In the genomic region with DNA sequence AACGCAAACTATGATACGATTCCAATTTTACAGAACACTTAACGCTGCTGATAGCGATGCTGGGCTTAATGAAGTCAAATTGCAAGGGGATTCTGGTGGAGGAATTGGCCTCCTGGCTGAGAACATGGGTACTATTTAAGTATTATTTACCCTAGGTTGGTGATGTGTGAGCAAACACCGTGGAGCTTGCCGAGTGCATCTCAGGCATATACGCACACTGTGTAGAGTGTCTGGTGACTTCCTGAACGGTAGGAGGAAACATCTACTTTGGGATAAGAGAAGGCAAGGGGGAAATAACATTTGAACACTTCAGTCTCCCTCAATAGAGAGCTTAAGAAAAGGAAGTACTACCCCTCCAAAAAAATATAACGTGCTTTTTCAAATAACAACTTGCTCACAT, we compare ENCODE assay signal across 17 mouse cellular contexts.
"Had no signal": no experiment of that assay in that cellular context is flagged by ENCODE, and none has a peak within 500 bp of the region (broad histone marks: within the 10 kb centered on the region; RNA-seq: fewer than 3 reads in every experiment).

No protein-coding gene starts in this region.

- H3K4me1 ChIP-seq: midbrain, embryonic 15.5 days; neural tube, embryonic 12.5 days had no signal

- H3K4me2 ChIP-seq: midbrain, embryonic 11.5 days; midbrain, embryonic 15.5 days; neural tube, embryonic 12.5 days had no signal

- H3K27ac ChIP-seq: left cerebral cortex, adult 2 months; liver, embryonic 14.5 days; midbrain, embryonic 15.5 days; neural tube, embryonic 12.5 days had no signal

- H3K9me3 ChIP-seq: midbrain, embryonic 15.5 days; neural tube, embryonic 12.5 days had no signal

- H3K27me3 ChIP-seq: megakaryocyte, embryonic 14.5 days; midbrain, embryonic 15.5 days; neural tube, embryonic 12.5 days had no signal

- DNase-seq: kidney, adult 8-10 months; kidney, postnatal 25 days; liver; lung, adult 2 months; lung, postnatal 4 days; retina, postnatal 1 day; right cerebral cortex, postnatal 4 days; spleen, adult 18-20 months; thymus, adult 18-20 months; thymus, postnatal 14 days had no signal

- H3K4me3 ChIP-seq: left cerebral cortex, adult 2 months; megakaryocyte, embryonic 14.5 days; midbrain, embryonic 15.5 days; neural tube, embryonic 12.5 days had no signal

- H3K9ac ChIP-seq: liver, embryonic 14.5 days; midbrain, embryonic 15.5 days; neural tube, embryonic 12.5 days had no signal

- H3K36me3 ChIP-seq: midbrain, embryonic 15.5 days; neural tube, embryonic 12.5 days had no signal

- ATAC-seq: intestine, postnatal 0 days; midbrain, embryonic 15.5 days had no signal
